Mouse (Mus musculus) megakaryocyte, embryonic 14.5 days (primary cell): ENCODE results near the gene Rbak.

ENCODE experiments used
- FLI1 ChIP-seq: IDR thresholded peaks from 2 replicates; pipeline ENCODE4 v1.6.1; 2012; ENCODE audit warnings: low read length, inconsistent platforms, mixed read lengths
- GATA1 ChIP-seq: IDR thresholded peaks from 3 replicates; pipeline ENCODE4 v1.6.1; 2012; ENCODE audit warnings: mixed read lengths, low read length, inconsistent platforms, borderline replicate concordance

DNA sequence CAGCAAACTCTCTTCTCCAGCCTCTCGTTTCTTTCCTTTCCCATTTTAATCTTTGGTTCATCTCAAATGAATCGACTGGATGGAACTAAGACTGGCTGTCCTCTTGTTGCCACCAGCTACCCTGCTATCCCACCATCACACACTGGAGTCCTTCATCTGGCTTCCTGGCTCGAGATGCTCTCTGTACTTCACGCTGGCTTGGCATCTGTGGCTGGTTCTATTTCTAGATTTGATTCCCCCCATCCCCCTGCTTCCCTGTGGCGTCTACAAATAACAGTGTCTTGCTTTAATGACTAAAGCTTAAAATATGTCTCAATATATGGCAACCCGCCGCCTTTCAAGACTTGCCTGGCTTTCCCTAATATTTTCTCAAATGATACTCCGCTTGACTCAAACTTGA lies 52.7 kb downstream of the Rbak start:
- no peak for TF ChIP-seq FLI1
- no peak for TF ChIP-seq GATA1
